Mouse (Mus musculus): ENCODE results near the gene Kif6. TPM values are rescaled to one million over a fixed set of nuclear protein-coding genes. Genes with fewer than 3 reads are reported as not detected.

Kif6 gene
- polyA plus RNA-seq, 1 experiment from 2014 or later = 2.5 TPM

DNA sequence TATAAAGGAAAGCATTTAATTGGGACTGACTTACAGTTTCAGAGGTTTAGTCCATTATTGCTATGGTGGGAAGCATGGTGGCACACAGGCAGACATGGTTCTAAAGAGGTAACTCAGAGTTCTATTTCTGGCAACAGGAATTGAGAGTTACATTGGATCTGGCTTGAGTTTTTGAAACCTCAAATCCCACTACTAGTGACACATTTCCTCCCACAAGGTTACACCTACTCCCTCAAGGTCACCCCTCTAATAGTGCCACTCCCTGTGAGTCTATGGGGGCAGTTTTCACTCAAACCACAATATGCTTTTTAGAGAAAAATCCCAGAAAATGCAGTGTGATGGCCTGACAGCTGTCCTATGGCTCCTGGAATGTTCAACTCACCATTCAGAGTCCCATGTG lies 344.1 kb downstream of the Kif6 start:
- H3K36me3 ChIP-seq = no peaks in the 10 kb centered on the region
- ATAC-seq (ENCODE audit: insufficient number of reproducible peaks, low FRiP score) = no peak
- no peaks in the 10 kb centered on the region; the same call in 1 of the 2 replicates for H3K9me3 ChIP-seq (replicated peaks)
- no peaks in the 10 kb centered on the region for H3K27me3 ChIP-seq (replicated peaks)
- no peaks in the 10 kb centered on the region for H3K4me1 ChIP-seq (replicated peaks)
- H3K4me2 ChIP-seq = no peak overlapping the region
- H3K9ac ChIP-seq = no peak overlapping the region
- no peak overlapping the region for H3K27ac ChIP-seq (ENCODE audit: poor library complexity, severe bottlenecking)
- H3K4me3 ChIP-seq = no peak overlapping the region

Other genes with a start within 250 kb of the Kif6 start
- 6.6 TPM in 2 replicates for gene Mocs1, start 186.8 kb upstream of the Kif6 start, polyA plus RNA-seq (2016; fragmentation: Nextera tagmentation; extraction: Ambion mirVana)
- gene Daam2, start 50.8 kb upstream of the Kif6 start, polyA plus RNA-seq (2016; fragmentation: Nextera tagmentation; extraction: Ambion mirVana) = 4.1 and 5.3 TPM in 2 replicates